Mouse (Mus musculus) olfactory bulb, adult 2 months (tissue): ENCODE data around the gene Aig1. TPM values are rescaled to one million over a fixed set of nuclear protein-coding genes. Genes with fewer than 3 reads are reported as not detected.

ENCODE experiments used
- H3K27ac ChIP-seq: fragments of 200-500 bp; 2 replicates; pipeline ENCODE4 v1.5.1; 2012; ENCODE audit warnings: low read depth, low read length; ENCODE audit not compliant: insufficient read depth
- H3K4me1 ChIP-seq: fragments of 200-500 bp; 2 replicates; pipeline ENCODE4 v1.6.1; 2012; ENCODE audit warnings: low read length; ENCODE audit not compliant: control insufficient read depth, insufficient read depth
- H3K4me3 ChIP-seq: fragments of 200-500 bp; 2 replicates; pipeline ENCODE4 v1.5.1; 2012; ENCODE audit warnings: mild to moderate bottlenecking, low read depth, low read length, moderate library complexity; ENCODE audit not compliant: insufficient read depth
- CTCF ChIP-seq: fragments of 200-500 bp; IDR thresholded peaks from 2 replicates; pipeline ENCODE4 v1.5.1; 2012; ENCODE audit warnings: low read depth, mild to moderate bottlenecking, low read length, moderate library complexity; ENCODE audit not compliant: insufficient read depth
- POLR2A ChIP-seq: fragments of 200-500 bp; IDR thresholded peaks from 2 replicates; pipeline ENCODE4 v1.6.1; 2012; ENCODE audit warnings: mild to moderate bottlenecking, low read depth, low read length, moderate library complexity; ENCODE audit not compliant: insufficient read depth
- WGBS: fragments of 180-500 bp; shearing (Covaris S2); methylation state at CpG from one replicate; pipeline ENCODE4 v1.1.7; 2018; 5-methylcytosine and 5-hydroxymethylcytosine counted together
- polyA plus RNA-seq: library from polyadenylated mRNA; stranded (reverse); fragments of >200 nt; gene quantifications from 2 replicates; pipeline ENCODE4 v1.2.4, GENCODE M21; 2012; ENCODE audit warnings: low replicate concordance; ENCODE audit not compliant: missing spikeins, insufficient read depth, insufficient read length

Gene Aig1
- polyA plus RNA-seq, 1 experiment = not detected

GRCm38 (mm10) chr10:13725276-13725675 lies 143.5 kb downstream of the Aig1 start:
- Histone ChIP-seq H3K4me1 (peaks cover 9% of the 10 kb centered on the region), H3K4me3 (no peak overlapping the region), H3K27ac (no peak overlapping the region)
- TF ChIP-seq CTCF (no peak), POLR2A (no peak)
- WGBS = 92% methylated on average over 3 of the region's 3 CpGs

GRCm38 (mm10) chr10:13716132-13716531 lies 152.6 kb downstream of the Aig1 start:
- Histone ChIP-seq H3K4me3 (no peak overlapping the region), H3K4me1 (peaks cover 11% of the 10 kb centered on the region), H3K27ac (no peak overlapping the region)
- TF ChIP-seq CTCF (no peak), POLR2A (no peak)
- 47% methylated on average over 2 of the region's 2 CpGs for WGBS

GRCm38 (mm10) chr10:13715584-13715983 lies 153.2 kb downstream of the Aig1 start:
- WGBS = 71% methylated on average over 6 of the region's 6 CpGs
- no peak for TF ChIP-seq CTCF
- TF ChIP-seq POLR2A = no peak

GRCm38 (mm10) chr10:13714920-13715293 lies 153.9 kb downstream of the Aig1 start:
- peaks cover 11% of the 10 kb centered on the region for H3K4me1 ChIP-seq
- no peak overlapping the region for H3K4me3 ChIP-seq
- no peak for TF ChIP-seq POLR2A
- no peak for TF ChIP-seq CTCF
- H3K27ac ChIP-seq = peak overlapping the region; percentile 56
- 28% methylated on average over 7 of the region's 7 CpGs for WGBS

More at GRCm38 (mm10) chr10:13715584-13715983, 153.2 kb downstream of the Aig1 start:
- H3K27ac ChIP-seq = peak overlapping the region; percentile 10; the same call in 1 of the 2 replicates
- H3K4me3 ChIP-seq = no peak overlapping the region
- peaks cover 11% of the 10 kb centered on the region for H3K4me1 ChIP-seq

GRCm38 (mm10) chr10:13714199-13714919 lies 154.4 kb downstream of the Aig1 start:
- H3K4me3 ChIP-seq = no peak overlapping the region
- 15% methylated on average over 9 of the region's 9 CpGs for WGBS
- TF ChIP-seq POLR2A = no peak
- no peak for TF ChIP-seq CTCF
- peaks cover 11% of the 10 kb centered on the region for H3K4me1 ChIP-seq
- H3K27ac ChIP-seq = peak overlapping the region; percentile 63

GRCm38 (mm10) chr10:13713711-13714110 lies 155.1 kb downstream of the Aig1 start:
- 65% methylated on average over 5 of the region's 5 CpGs for WGBS
- Histone ChIP-seq H3K27ac (peak overlapping the region; percentile 63; the same call in 1 of the 2 replicates), H3K4me1 (peaks cover 11% of the 10 kb centered on the region), H3K4me3 (no peak overlapping the region)
- TF ChIP-seq POLR2A = no peak
- TF ChIP-seq CTCF = no peak

- Histone ChIP-seq H3K4me3 (no peak overlapping the region), H3K4me1 (peaks cover 11% of the 10 kb centered on the region), H3K27ac (no peak overlapping the region)
- WGBS = 88% methylated on average over 2 of the region's 2 CpGs
- TF ChIP-seq POLR2A (no peak), CTCF (no peak)
These were observed 155.7 kb downstream of the Aig1 start for GRCm38 (mm10) chr10:13713116-13713515.

GRCm38 (mm10) chr10:13711281-13711829 lies 157.4 kb downstream of the Aig1 start:
- WGBS = 88% methylated on average over 8 of the region's 8 CpGs
- TF ChIP-seq CTCF (no peak), POLR2A (no peak)
- H3K4me1 ChIP-seq = peaks cover 11% of the 10 kb centered on the region
- no peak overlapping the region for H3K4me3 ChIP-seq
- no peak overlapping the region for H3K27ac ChIP-seq

- H3K27ac ChIP-seq = no peak overlapping the region
- no peak overlapping the region for H3K4me3 ChIP-seq
- H3K4me1 ChIP-seq = peaks cover 3% of the 10 kb centered on the region; the same call in 1 of the 2 replicates
- TF ChIP-seq CTCF = no peak
- TF ChIP-seq POLR2A = no peak
- 81% methylated on average over 4 of the region's 4 CpGs for WGBS
These were observed 163.0 kb downstream of the Aig1 start for GRCm38 (mm10) chr10:13705771-13706170.
